Mouse (Mus musculus) embryonic facial prominence, embryonic 10.5 days (tissue): ENCODE results near the gene Ccdc138. TPM values are rescaled to one million over a fixed set of nuclear protein-coding genes. Genes with fewer than 3 reads are reported as not detected.
A peak's percentile ranks its signal among the peaks of the same experiment; 100 is the strongest.
"Not testable (repeated sequence)": the region's sequence is repeated elsewhere in the genome, so short reads cannot be mapped to it uniquely, and the experiment has no call there.

Experiments
- DNase-seq: peaks from one replicate; pipeline ENCODE4 v3.0.0-alpha.2; 2017; ENCODE audit warnings: low spot score
- H3K27ac ChIP-seq: fragments of 300-500 bp; sonication (generic); replicated peaks from 2 replicates; pipeline ENCODE4 v1.5.1; 2016; ENCODE audit warnings: mild to moderate bottlenecking
- H3K27me3 ChIP-seq: fragments of 300-500 bp; sonication (generic); replicated peaks from 2 replicates; pipeline ENCODE4 v1.6.1; 2016; ENCODE audit warnings: low read depth, mild to moderate bottlenecking; ENCODE audit not compliant: poor library complexity, severe bottlenecking
- H3K36me3 ChIP-seq: fragments of 300-500 bp; sonication (generic); replicated peaks from 2 replicates; pipeline ENCODE4 v1.6.1; 2016; ENCODE audit warnings: mild to moderate bottlenecking, moderate library complexity
- H3K4me1 ChIP-seq: fragments of 300-500 bp; sonication (generic); 2 replicates; pipeline ENCODE4 v1.6.1; 2016
- H3K4me3 ChIP-seq: fragments of 300-500 bp; sonication (generic); 2 replicates; pipeline ENCODE4 v1.5.1; 2016; ENCODE audit warnings: mild to moderate bottlenecking, moderate library complexity
- H3K9me3 ChIP-seq: fragments of 300-500 bp; sonication (generic); 2 replicates; pipeline ENCODE4 v1.6.1; 2016; ENCODE audit warnings: mild to moderate bottlenecking
- WGBS: fragments of 180-500 bp; shearing (Covaris S2); methylation state at CpG from one replicate; pipeline ENCODE4 v1.1.7; 2016; 5-methylcytosine and 5-hydroxymethylcytosine counted together
- polyA plus RNA-seq: library from polyadenylated mRNA; unstranded; fragments of >200 nt; fragmentation: Nextera tagmentation; extraction: Ambion mirVana; gene quantifications from 2 replicates; pipeline ENCODE4 v1.2.1, GENCODE M21; 2016

Ccdc138 gene
- polyA plus RNA-seq, 1 experiment from 2014 or later: 11.5 TPM

- no peak for DNase-seq
- no peaks in the 10 kb centered on the region for H3K27me3 ChIP-seq
- H3K36me3 ChIP-seq: peaks cover 68% of the 10 kb centered on the region
- H3K27ac ChIP-seq: no peak overlapping the region
- peaks cover 11% of the 10 kb centered on the region; the same call in 1 of the 2 replicates for H3K9me3 ChIP-seq
- H3K4me3 ChIP-seq: no peak overlapping the region
- no peaks in the 10 kb centered on the region for H3K4me1 ChIP-seq
- 79% methylated on average over 10 of the region's 10 CpGs for WGBS
Observed at GRCm38 (mm10) chr10:58530896-58531790, 33.4 kb downstream of the Ccdc138 start.

- H3K36me3 ChIP-seq: peaks cover 71% of the 10 kb centered on the region
Observed at GRCm38 (mm10) chr10:58532177-58532576, 34.4 kb downstream of the Ccdc138 start.

GRCm38 (mm10) chr10:58536276-58536675, 38.5 kb downstream of the Ccdc138 start:
- not testable (repeated sequence) for H3K27ac ChIP-seq, H3K27me3 ChIP-seq, H3K4me1 ChIP-seq, DNase-seq, H3K4me3 ChIP-seq
- peaks cover 57% of the 10 kb centered on the region for H3K36me3 ChIP-seq
- 84% methylated on average over 5 of the region's 5 CpGs for WGBS
- peaks cover 11% of the 10 kb centered on the region; the same call in 1 of the 2 replicates for H3K9me3 ChIP-seq

More at GRCm38 (mm10) chr10:58532177-58532576, 34.4 kb downstream of the Ccdc138 start:
- no peak overlapping the region for H3K4me3 ChIP-seq
- 93% methylated on average over 2 of the region's 2 CpGs for WGBS
- no peak for DNase-seq
- no peaks in the 10 kb centered on the region for H3K27me3 ChIP-seq
- peaks cover 11% of the 10 kb centered on the region; the same call in 1 of the 2 replicates for H3K9me3 ChIP-seq
- no peaks in the 10 kb centered on the region for H3K4me1 ChIP-seq
- no peak overlapping the region for H3K27ac ChIP-seq

- Histone ChIP-seq H3K27ac (no peak overlapping the region), H3K36me3 (peaks cover 43% of the 10 kb centered on the region), H3K4me3 (no peak overlapping the region), H3K27me3 (no peaks in the 10 kb centered on the region), H3K9me3 (no peaks in the 10 kb centered on the region), H3K4me1 (no peaks in the 10 kb centered on the region)
- 68% methylated on average over 13 of the region's 13 CpGs for WGBS
- no peak for DNase-seq
Observed at GRCm38 (mm10) chr10:58540613-58541012, 42.9 kb downstream of the Ccdc138 start.

- H3K4me1 ChIP-seq: no peaks in the 10 kb centered on the region
- H3K4me3 ChIP-seq: no peak overlapping the region
- no peaks in the 10 kb centered on the region for H3K27me3 ChIP-seq
- DNase-seq: no peak
- H3K36me3 ChIP-seq: peaks cover 13% of the 10 kb centered on the region
- H3K9me3 ChIP-seq: no peaks in the 10 kb centered on the region
- no peak overlapping the region for H3K27ac ChIP-seq
Observed at GRCm38 (mm10) chr10:58548739-58549138, 51.0 kb downstream of the Ccdc138 start.

- Histone ChIP-seq H3K27me3 (no peaks in the 10 kb centered on the region), H3K9me3 (no peaks in the 10 kb centered on the region), H3K4me1 (no peaks in the 10 kb centered on the region), H3K27ac (no peak overlapping the region), H3K36me3 (no peaks in the 10 kb centered on the region), H3K4me3 (no peak overlapping the region)
- DNase-seq: no peak
- 89% methylated on average over 8 of the region's 8 CpGs for WGBS
Observed at GRCm38 (mm10) chr10:58554693-58555387, 57.1 kb downstream of the Ccdc138 start.

- no peaks in the 10 kb centered on the region for H3K9me3 ChIP-seq
- 32% methylated on average over 7 of the region's 7 CpGs for WGBS
- H3K27me3 ChIP-seq: no peaks in the 10 kb centered on the region
- DNase-seq: peak; percentile 61
- no peaks in the 10 kb centered on the region for H3K36me3 ChIP-seq
- no peak overlapping the region for H3K27ac ChIP-seq
- no peaks in the 10 kb centered on the region for H3K4me1 ChIP-seq
- H3K4me3 ChIP-seq: no peak overlapping the region
Observed at GRCm38 (mm10) chr10:58559098-58559497, 61.4 kb downstream of the Ccdc138 start.

GRCm38 (mm10) chr10:58559901-58560300, 62.2 kb downstream of the Ccdc138 start:
- 24% methylated on average over 3 of the region's 3 CpGs for WGBS
- H3K27me3 ChIP-seq: no peaks in the 10 kb centered on the region

GRCm38 (mm10) chr10:58560521-58560920, 62.8 kb downstream of the Ccdc138 start:
- WGBS: 89% methylated on average over 6 of the region's 6 CpGs
- no peak overlapping the region for H3K4me3 ChIP-seq
- no peaks in the 10 kb centered on the region for H3K4me1 ChIP-seq
- H3K36me3 ChIP-seq: no peaks in the 10 kb centered on the region
- H3K27ac ChIP-seq: no peak overlapping the region
- no peaks in the 10 kb centered on the region for H3K27me3 ChIP-seq
- no peak for DNase-seq
- H3K9me3 ChIP-seq: no peaks in the 10 kb centered on the region

More at GRCm38 (mm10) chr10:58559901-58560300, 62.2 kb downstream of the Ccdc138 start:
- H3K4me3 ChIP-seq: no peak overlapping the region
- H3K4me1 ChIP-seq: no peaks in the 10 kb centered on the region
- no peaks in the 10 kb centered on the region for H3K36me3 ChIP-seq
- H3K9me3 ChIP-seq: no peaks in the 10 kb centered on the region
- DNase-seq: peak; percentile 33
- H3K27ac ChIP-seq: no peak overlapping the region

- H3K27ac ChIP-seq: no peak overlapping the region
- peaks cover 5% of the 10 kb centered on the region; the same call in 1 of the 2 replicates for H3K4me1 ChIP-seq
- DNase-seq: no peak
- H3K4me3 ChIP-seq: no peak overlapping the region
- H3K9me3 ChIP-seq: no peaks in the 10 kb centered on the region
- no peaks in the 10 kb centered on the region for H3K27me3 ChIP-seq
- H3K36me3 ChIP-seq: no peaks in the 10 kb centered on the region
- WGBS: 79% methylated on average over 5 of the region's 5 CpGs
Observed at GRCm38 (mm10) chr10:58585427-58586223, 87.9 kb downstream of the Ccdc138 start.

GRCm38 (mm10) chr10:58594486-58594885, 96.7 kb downstream of the Ccdc138 start:
- Histone ChIP-seq H3K27ac (no peak overlapping the region), H3K4me3 (no peak overlapping the region), H3K9me3 (peaks cover 4% of the 10 kb centered on the region; the same call in 1 of the 2 replicates), H3K27me3 (no peaks in the 10 kb centered on the region), H3K4me1 (no peaks in the 10 kb centered on the region), H3K36me3 (no peaks in the 10 kb centered on the region)
- 88% methylated on average over 3 of the region's 3 CpGs for WGBS
- DNase-seq: no peak

- DNase-seq: peak; percentile 3
- WGBS: 89% methylated on average over 3 of the region's 3 CpGs
- H3K27me3 ChIP-seq: no peaks in the 10 kb centered on the region
- peaks cover 4% of the 10 kb centered on the region; the same call in 1 of the 2 replicates for H3K9me3 ChIP-seq
- no peak overlapping the region for H3K27ac ChIP-seq
- H3K4me1 ChIP-seq: no peaks in the 10 kb centered on the region
- no peak overlapping the region for H3K4me3 ChIP-seq
- no peaks in the 10 kb centered on the region for H3K36me3 ChIP-seq
Observed at GRCm38 (mm10) chr10:58595197-58595596, 97.4 kb downstream of the Ccdc138 start.
